Mouse (Mus musculus) hindbrain, embryonic 15.5 days (tissue): ENCODE measurements around the gene Tmem108. TPM values are rescaled to one million over a fixed set of nuclear protein-coding genes. Genes with fewer than 3 reads are reported as not detected.
A peak's percentile ranks its signal among the peaks of the same experiment; 100 is the strongest.

Experiments used
- ATAC-seq: fragments of 200-750 bp; cut with Nextera tagmentation; 2 replicates; pipeline ENCODE4 v1.8.0; 2017; ENCODE audit warnings: low read depth, moderate number of reproducible peaks, moderate TSS enrichment; ENCODE audit not compliant: low FRiP score
- H3K27ac ChIP-seq: fragments of 300-500 bp; sonication (generic); replicated peaks from 2 replicates; pipeline ENCODE4 v1.5.1; 2015; ENCODE audit warnings: mild to moderate bottlenecking, inconsistent platforms
- H3K27me3 ChIP-seq: fragments of 300-500 bp; sonication (generic); 2 replicates; pipeline ENCODE4 v1.6.1; 2015; ENCODE audit warnings: control low read depth, inconsistent platforms
- H3K36me3 ChIP-seq: fragments of 300-500 bp; sonication (generic); 2 replicates; pipeline ENCODE4 v1.6.1; 2015; ENCODE audit warnings: control low read depth, inconsistent platforms
- H3K4me1 ChIP-seq: fragments of 300-500 bp; sonication (generic); replicated peaks from 2 replicates; pipeline ENCODE4 v1.6.1; 2015; ENCODE audit warnings: control low read depth, inconsistent platforms
- H3K4me2 ChIP-seq: fragments of 300-500 bp; sonication (generic); 2 replicates; pipeline ENCODE4 v1.6.1; 2015; ENCODE audit warnings: moderate library complexity, mild to moderate bottlenecking, inconsistent platforms
- H3K4me3 ChIP-seq: fragments of 300-500 bp; sonication (generic); 2 replicates; pipeline ENCODE4 v1.5.1; 2015; ENCODE audit warnings: mild to moderate bottlenecking, inconsistent platforms
- H3K9ac ChIP-seq: fragments of 300-500 bp; sonication (generic); 2 replicates; pipeline ENCODE4 v1.6.1; 2015; ENCODE audit warnings: inconsistent platforms
- H3K9me3 ChIP-seq: fragments of 300-500 bp; sonication (generic); 2 replicates; pipeline ENCODE4 v1.6.1; 2016; ENCODE audit warnings: control low read depth, inconsistent platforms
- WGBS: fragments of 180-500 bp; shearing (Covaris S2); methylation state at CpG from one replicate; pipeline ENCODE4 v1.1.7; 2015; 5-methylcytosine and 5-hydroxymethylcytosine counted together
- polyA plus RNA-seq: library from polyadenylated mRNA; unstranded; fragments of >200 nt; fragmentation: Nextera tagmentation; extraction: Ambion mirVana; gene quantifications from 2 replicates; pipeline ENCODE4 v1.2.1, GENCODE M21; 2015

Tmem108 gene
- polyA plus RNA-seq, 1 experiment from 2014 or later, result 30.2 TPM

DNA sequence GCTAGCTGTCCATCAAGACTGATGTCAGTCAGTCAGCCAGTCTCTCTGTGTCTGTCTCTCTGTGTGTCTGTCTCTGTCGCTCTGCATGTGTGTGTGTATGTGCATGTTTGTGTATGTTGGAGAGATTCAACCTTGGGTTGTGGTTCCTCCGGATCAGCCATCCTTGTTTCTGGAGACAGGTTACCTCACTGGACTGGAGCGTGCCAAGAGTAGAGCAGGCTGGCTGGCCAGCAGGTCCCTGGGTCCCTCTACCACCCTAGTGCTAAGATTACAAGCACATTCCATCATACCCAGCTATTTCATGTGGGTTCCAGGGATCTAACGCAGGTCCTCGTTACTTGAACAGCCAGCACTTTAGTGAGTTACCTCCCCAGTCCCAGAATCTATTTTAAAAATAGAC, 138.6 kb downstream of the Tmem108 start:
- Histone ChIP-seq H3K27me3 (no peaks in the 10 kb centered on the region), H3K4me3 (no peak overlapping the region), H3K9ac (no peak overlapping the region), H3K9me3 (no peaks in the 10 kb centered on the region), H3K36me3 (no peaks in the 10 kb centered on the region), H3K4me2 (no peak overlapping the region), H3K4me1 (no peaks in the 10 kb centered on the region), H3K27ac (no peak overlapping the region)
- ATAC-seq, result no peak
- 89% methylated on average over 5 of the region's 5 CpGs for WGBS

DNA sequence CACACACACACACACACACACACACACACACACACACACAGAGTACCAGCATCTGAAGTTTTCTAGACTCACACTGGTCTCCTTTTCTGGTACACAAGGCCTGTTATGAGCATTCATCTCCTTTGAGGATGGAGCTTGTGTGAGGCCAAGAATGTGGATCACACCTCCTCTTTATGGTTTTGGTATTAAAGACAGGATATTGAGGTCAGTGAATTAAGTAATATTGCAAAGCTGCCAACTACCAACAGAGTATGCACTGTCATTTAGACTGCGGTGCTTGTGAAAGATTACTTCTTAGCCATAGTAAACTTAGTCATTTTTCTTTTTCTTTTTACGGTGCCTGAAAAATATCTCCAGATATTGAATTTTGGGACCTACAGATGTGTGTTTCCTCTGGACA, 139.8 kb downstream of the Tmem108 start:
- no peaks in the 10 kb centered on the region for H3K27me3 ChIP-seq
- H3K27ac ChIP-seq, result no peak overlapping the region
- WGBS, result 92% methylated on average over 2 of the region's 2 CpGs
- no peak overlapping the region for H3K4me3 ChIP-seq
- no peak overlapping the region for H3K9ac ChIP-seq
- no peak for ATAC-seq
- no peaks in the 10 kb centered on the region for H3K9me3 ChIP-seq
- H3K4me1 ChIP-seq, result no peaks in the 10 kb centered on the region
- no peaks in the 10 kb centered on the region for H3K36me3 ChIP-seq
- no peak overlapping the region for H3K4me2 ChIP-seq

DNA sequence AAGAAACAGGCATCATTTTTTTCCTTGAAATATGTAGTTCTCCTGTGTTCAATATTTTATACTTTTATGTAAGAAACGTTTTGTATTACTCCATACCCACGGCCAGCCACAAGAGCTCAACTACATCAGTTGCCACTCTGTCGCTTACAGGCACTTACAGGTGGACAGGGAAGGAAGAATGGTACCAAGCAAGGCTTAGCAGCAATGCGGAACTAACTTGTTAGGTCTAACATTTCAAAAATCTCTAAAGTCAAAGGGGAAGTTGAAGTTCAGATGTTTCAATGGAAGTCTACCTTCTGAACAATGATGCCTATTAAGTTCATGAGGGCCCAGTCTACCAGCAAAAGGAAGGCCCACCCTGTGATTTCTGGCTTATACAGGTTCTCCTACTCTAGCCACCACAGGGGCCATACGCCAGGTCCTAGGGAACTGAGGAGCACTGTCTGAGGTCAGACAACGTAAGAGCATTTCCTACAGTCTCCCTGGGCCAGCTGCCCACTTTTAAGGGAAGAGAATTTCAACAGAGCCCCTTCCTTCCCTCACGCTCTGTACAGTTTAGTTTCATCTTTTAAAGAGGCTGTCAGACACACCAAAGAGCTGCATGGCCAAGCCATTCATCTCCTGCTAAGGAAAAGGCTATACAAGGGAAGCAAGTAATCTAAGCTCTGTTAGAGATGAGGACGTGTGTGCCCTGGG, 141.0 kb downstream of the Tmem108 start:
- Histone ChIP-seq H3K27me3 (no peaks in the 10 kb centered on the region), H3K9ac (no peak overlapping the region), H3K4me3 (no peak overlapping the region), H3K4me1 (no peaks in the 10 kb centered on the region), H3K9me3 (no peaks in the 10 kb centered on the region), H3K27ac (no peak overlapping the region), H3K36me3 (no peaks in the 10 kb centered on the region), H3K4me2 (no peak overlapping the region)
- 88% methylated on average over 8 of the region's 8 CpGs for WGBS
- ATAC-seq, result no peak

DNA sequence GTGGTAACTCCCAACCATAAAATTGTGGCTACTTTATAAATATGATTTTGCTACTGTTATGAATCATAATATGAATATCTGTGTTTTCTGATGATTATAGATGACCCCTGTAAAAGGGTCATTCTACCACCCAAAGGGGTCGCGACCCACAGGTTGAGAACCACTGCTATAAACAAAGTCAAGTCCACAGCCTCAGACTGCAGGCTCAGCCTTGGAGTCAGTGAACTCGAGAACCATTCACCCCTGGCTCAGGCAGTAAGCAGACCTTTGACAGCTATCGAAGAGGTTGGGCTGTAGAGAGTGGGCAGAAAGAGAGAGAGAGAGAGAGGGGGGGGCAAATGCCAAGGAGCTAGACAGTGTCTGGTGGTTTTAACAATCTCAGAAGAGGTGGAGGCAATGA, 147.4 kb downstream of the Tmem108 start:
- no peak overlapping the region for H3K9ac ChIP-seq
- H3K4me1 ChIP-seq, result no peaks in the 10 kb centered on the region
- no peak overlapping the region for H3K4me2 ChIP-seq
- H3K36me3 ChIP-seq, result no peaks in the 10 kb centered on the region
- no peaks in the 10 kb centered on the region for H3K27me3 ChIP-seq
- no peaks in the 10 kb centered on the region for H3K9me3 ChIP-seq
- H3K27ac ChIP-seq, result no peak overlapping the region
- H3K4me3 ChIP-seq, result no peak overlapping the region
- ATAC-seq, result no peak
- 89% methylated on average over 4 of the region's 4 CpGs for WGBS

DNA sequence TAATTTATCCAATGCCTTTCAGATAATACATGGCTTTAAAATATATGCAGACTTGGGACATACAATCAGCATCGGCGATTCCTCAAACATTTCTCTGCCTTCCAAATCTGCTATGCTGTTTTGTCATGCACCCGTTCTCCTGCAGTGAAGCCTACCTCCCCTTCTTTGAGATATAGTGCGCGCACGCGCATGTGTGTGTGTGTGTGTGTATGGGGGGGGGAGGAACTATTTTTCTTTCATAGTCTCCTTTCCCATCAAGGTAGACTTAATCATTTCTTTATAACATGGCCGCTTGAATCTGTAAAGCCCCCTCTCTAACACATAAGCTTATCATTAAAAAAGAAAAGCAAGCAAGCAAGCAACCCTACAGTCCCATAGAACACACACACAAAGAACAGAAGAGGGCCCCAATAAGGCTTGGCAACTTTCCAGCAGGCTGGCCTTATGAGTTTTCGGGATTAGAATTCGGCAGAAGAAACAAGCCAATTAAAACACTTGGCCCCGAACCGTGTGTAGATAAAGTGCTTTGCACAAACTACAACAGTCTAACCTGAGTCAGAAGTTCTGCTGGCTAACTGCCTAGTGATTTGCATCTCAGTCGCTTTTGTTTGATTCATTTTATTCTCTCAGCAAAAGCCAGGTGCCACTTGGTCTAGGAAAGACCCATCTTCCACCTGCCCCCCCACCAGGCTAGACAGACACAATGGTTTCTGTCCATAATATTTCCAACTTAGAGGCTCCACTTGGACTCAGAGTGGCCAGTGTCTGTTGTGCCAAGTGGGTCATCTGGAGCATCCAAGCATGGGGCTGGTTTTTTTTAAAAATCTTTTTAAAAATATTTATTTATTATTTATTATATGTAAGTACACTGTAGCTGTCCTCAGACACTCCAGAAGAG, 153.2 kb downstream of the Tmem108 start:
- WGBS, result 78% methylated on average over 13 of the region's 13 CpGs
- ATAC-seq, result no peak

DNA sequence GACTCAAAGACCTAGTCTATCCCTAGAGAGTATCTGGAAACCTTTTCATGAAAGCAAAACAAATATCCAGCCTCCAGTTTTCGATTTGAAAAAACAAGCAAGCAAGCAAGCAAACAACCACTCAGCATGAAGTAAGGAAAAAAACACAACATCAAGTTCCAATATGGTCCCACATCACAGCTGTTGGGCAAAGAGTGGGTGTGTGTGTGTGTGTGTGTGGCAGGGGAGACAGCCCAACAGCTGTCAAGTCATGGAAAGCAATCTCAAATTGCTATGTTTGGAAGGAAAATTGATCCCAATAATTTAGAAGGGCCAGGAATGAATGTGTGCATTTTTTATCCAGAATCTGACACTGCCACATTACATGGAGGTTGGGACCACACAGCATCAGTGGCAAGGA, 155.6 kb downstream of the Tmem108 start:
- Histone ChIP-seq H3K4me1 (0 out of 2 replicates have a peak, but pooled peaks cover 3% of the 10 kb centered on the region), H3K9ac (no peak overlapping the region), H3K36me3 (no peaks in the 10 kb centered on the region), H3K4me3 (no peak overlapping the region), H3K9me3 (no peaks in the 10 kb centered on the region), H3K27me3 (no peaks in the 10 kb centered on the region), H3K27ac (no peak overlapping the region), H3K4me2 (no peak overlapping the region)
- no peak for ATAC-seq
- WGBS, result 76% methylated on average over 1 of the region's 1 CpGs

More for the DNA sequence above, 153.2 kb downstream of the Tmem108 start:
- 0 out of 2 replicates have a peak, but pooled peaks cover 3% of the 10 kb centered on the region for H3K4me1 ChIP-seq
- no peaks in the 10 kb centered on the region for H3K9me3 ChIP-seq
- no peak overlapping the region for H3K4me2 ChIP-seq
- no peak overlapping the region for H3K9ac ChIP-seq
- H3K27me3 ChIP-seq, result no peaks in the 10 kb centered on the region
- H3K4me3 ChIP-seq, result no peak overlapping the region
- no peak overlapping the region for H3K27ac ChIP-seq
- no peaks in the 10 kb centered on the region for H3K36me3 ChIP-seq

DNA sequence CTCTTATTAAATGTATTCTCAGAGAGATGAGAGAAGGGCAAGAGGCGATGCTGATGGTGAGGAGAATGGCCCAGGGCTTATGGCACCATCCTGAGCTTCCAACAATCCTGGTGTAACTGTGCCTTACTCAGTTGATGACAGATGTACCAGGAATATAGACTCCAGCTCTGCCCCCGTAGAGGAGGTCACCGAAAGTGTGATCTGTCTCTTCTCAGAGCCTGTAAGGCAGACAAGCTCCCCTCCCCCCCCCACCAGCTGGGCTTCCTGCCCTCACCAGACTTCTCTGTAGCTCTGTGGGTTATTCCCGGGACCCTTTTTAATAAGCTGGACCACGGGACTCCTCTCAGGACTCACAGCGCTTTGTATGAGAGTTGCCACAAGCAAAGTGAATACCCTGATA, 157.8 kb downstream of the Tmem108 start:
- H3K4me1 ChIP-seq, result 0 out of 2 replicates have a peak, but pooled peaks cover 3% of the 10 kb centered on the region
- WGBS, result 78% methylated on average over 6 of the region's 6 CpGs
- no peak overlapping the region for H3K4me2 ChIP-seq
- no peak overlapping the region for H3K4me3 ChIP-seq
- H3K36me3 ChIP-seq, result no peaks in the 10 kb centered on the region
- H3K27ac ChIP-seq, result no peak overlapping the region
- H3K27me3 ChIP-seq, result no peaks in the 10 kb centered on the region
- no peak overlapping the region for H3K9ac ChIP-seq
- H3K9me3 ChIP-seq, result no peaks in the 10 kb centered on the region
- no peak for ATAC-seq

DNA sequence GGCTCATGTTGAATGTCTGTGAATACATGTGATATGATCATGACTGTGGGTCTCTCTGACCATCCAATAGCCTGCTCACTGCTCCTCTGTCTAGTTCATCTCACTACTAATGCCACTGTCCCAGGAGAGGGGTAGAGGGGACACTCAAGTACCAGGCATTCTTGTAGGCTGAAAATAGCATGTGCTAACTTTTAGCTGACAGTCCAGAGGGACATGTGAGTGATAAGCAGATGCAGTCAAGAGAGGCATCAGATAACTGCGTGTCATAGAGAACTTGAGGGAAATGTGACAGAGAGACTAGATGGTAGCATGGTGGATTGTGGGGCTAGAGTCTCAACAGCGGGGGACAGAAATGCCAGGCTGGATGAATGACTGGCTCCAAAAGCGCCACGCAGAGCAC, 159.8 kb downstream of the Tmem108 start:
- Histone ChIP-seq H3K9ac (no peak overlapping the region), H3K4me2 (no peak overlapping the region), H3K4me3 (no peak overlapping the region), H3K4me1 (0 out of 2 replicates have a peak, but pooled peaks cover 3% of the 10 kb centered on the region), H3K9me3 (no peaks in the 10 kb centered on the region), H3K27ac (no peak overlapping the region), H3K27me3 (no peaks in the 10 kb centered on the region), H3K36me3 (no peaks in the 10 kb centered on the region)
- ATAC-seq, result no peak
- 83% methylated on average over 4 of the region's 4 CpGs for WGBS

DNA sequence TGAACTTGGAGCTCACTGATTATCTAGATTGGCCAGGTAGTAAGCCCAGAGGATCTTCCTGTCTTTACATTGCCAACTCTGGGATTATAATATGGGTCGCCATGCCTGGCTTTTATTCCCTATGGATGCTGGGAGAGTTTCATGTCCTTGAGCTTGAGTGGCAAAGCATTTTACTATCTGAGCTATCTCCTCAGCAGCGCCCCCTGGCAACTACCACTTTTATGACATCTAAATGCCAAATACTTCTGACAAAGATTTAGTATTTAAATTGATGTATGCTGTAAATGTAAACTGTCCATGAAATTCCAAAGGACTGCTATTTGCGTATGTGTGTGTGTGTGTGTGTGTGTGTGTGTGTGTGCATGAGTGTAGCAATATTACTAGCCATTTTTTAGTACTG, 160.8 kb downstream of the Tmem108 start:
- Histone ChIP-seq H3K27ac (no peak overlapping the region), H3K4me2 (no peak overlapping the region), H3K4me3 (no peak overlapping the region), H3K9ac (no peak overlapping the region), H3K4me1 (peaks cover 2% of the 10 kb centered on the region), H3K9me3 (no peaks in the 10 kb centered on the region), H3K36me3 (no peaks in the 10 kb centered on the region), H3K27me3 (no peaks in the 10 kb centered on the region)
- WGBS, result 57% methylated on average over 3 of the region's 3 CpGs
- no peak for ATAC-seq

DNA sequence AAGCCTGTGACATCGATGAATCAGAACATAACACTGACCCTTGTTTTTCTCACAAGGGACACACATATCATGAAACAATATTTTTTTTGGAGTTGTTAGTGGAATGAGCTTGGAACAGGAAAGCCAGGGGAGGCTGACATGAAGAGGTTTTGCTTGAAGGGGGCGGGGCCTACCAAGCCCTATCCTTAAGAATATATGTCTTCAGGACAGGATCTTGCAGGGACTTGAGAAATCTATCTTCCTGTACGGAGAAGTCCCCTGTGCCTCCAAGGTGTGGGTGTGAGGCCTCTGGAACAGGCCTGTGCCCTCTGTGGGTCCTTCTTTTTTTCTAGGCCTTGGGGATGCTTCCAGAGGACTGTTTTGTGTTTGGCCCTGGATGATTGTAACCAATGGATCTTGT, 161.7 kb downstream of the Tmem108 start:
- H3K27me3 ChIP-seq, result no peaks in the 10 kb centered on the region
- peaks cover 11% of the 10 kb centered on the region for H3K4me1 ChIP-seq
- H3K27ac ChIP-seq, result no peak overlapping the region
- H3K4me2 ChIP-seq, result no peak overlapping the region
- H3K4me3 ChIP-seq, result no peak overlapping the region
- H3K9ac ChIP-seq, result no peak overlapping the region
- no peaks in the 10 kb centered on the region for H3K36me3 ChIP-seq
- 87% methylated on average over 3 of the region's 3 CpGs for WGBS
- no peak for ATAC-seq
- H3K9me3 ChIP-seq, result no peaks in the 10 kb centered on the region

DNA sequence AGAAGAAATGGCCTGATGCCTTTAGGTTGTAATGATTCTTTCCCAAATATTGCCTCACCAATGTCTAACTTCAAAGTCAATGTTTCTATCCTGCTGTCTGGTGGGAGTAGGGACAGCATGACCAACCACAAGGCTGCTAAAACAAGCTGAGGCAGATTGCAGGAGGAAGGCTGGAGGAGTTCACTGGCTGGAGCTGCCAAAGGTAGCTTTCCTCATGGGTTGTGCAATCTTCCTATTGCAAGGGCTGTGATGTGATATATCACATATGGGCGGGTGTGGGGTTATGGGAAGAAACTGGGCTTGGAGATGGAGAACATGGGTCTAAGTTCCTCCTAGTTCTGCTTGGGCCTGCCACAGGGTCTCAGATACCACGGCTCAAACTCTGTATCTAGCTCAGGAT, 163.8 kb downstream of the Tmem108 start:
- no peak for ATAC-seq
- Histone ChIP-seq H3K27ac (no peak overlapping the region), H3K27me3 (no peaks in the 10 kb centered on the region), H3K36me3 (no peaks in the 10 kb centered on the region), H3K9ac (no peak overlapping the region), H3K4me3 (no peak overlapping the region), H3K9me3 (no peaks in the 10 kb centered on the region), H3K4me2 (no peak overlapping the region), H3K4me1 (peaks cover 27% of the 10 kb centered on the region)
- WGBS, result 85% methylated on average over 2 of the region's 2 CpGs

DNA sequence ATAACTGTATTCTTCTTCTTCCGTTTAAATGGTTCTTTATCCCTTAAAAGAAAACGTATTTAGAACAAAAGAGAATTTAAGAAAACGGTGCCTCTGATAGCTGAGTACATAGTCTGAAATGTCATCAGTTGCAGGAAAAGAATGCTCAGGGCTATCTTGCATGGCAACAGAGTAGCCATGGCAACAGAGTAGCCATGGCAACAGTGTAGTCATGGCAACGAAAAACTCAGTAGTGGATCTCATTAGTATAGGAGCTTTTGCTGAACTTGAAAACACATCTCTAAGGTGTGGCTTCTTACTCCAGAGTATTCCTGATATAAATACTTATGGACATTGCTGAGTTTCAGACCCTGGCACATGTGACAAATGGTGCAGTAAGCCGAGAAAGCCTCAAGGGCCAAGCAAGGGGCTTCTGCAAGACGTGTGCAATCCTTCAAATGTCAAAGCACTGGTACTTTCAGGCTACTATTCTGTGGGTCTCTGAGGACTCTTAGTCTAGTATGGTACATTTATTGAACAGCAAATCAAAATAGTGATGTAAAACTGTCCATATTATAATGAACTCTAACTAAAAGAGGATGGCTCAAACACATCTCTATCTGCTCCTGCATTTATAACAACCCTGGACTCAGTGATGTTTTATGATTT, 166.3 kb downstream of the Tmem108 start:
- ATAC-seq, result peak; percentile 81

More for the DNA sequence above, 166.3 kb downstream of the Tmem108 start:
- H3K4me3 ChIP-seq, result no peak overlapping the region
- H3K27ac ChIP-seq, result peak overlapping the region; percentile 71
- H3K36me3 ChIP-seq, result no peaks in the 10 kb centered on the region
- 14% methylated on average over 6 of the region's 6 CpGs for WGBS
- no peak overlapping the region for H3K4me2 ChIP-seq
- no peaks in the 10 kb centered on the region for H3K27me3 ChIP-seq
- H3K9ac ChIP-seq, result no peak overlapping the region
- peaks cover 31% of the 10 kb centered on the region for H3K4me1 ChIP-seq
- no peaks in the 10 kb centered on the region for H3K9me3 ChIP-seq
